Mouse (Mus musculus) erythroblast, embryonic 14.5 days (primary cell): ENCODE results near the gene Gm14308. TPM values are rescaled to one million over a fixed set of nuclear protein-coding genes. Genes with fewer than 3 reads are reported as not detected.
"Not testable (repeated sequence)": the region's sequence is repeated elsewhere in the genome, so short reads cannot be mapped to it uniquely, and the experiment has no call there.

Experiments used
- H3K27me3 ChIP-seq: 2 replicates; pipeline ENCODE4 v1.6.1; 2012; ENCODE audit warnings: inconsistent platforms; ENCODE audit not compliant: control insufficient read depth
- H3K36me3 ChIP-seq: 2 replicates; pipeline ENCODE4 v1.6.1; 2012; ENCODE audit warnings: mild to moderate bottlenecking, inconsistent platforms; ENCODE audit not compliant: control insufficient read depth
- H3K4me1 ChIP-seq: 2 replicates; pipeline ENCODE4 v1.6.1; 2012; ENCODE audit warnings: inconsistent platforms; ENCODE audit not compliant: control insufficient read depth
- H3K4me3 ChIP-seq: replicated peaks from 2 replicates; pipeline ENCODE3; 2012; ENCODE audit warnings: moderate library complexity, mild to moderate bottlenecking, inconsistent platforms
- H3K9me3 ChIP-seq: 2 replicates; pipeline ENCODE4 v1.6.1; 2012; ENCODE audit warnings: low read length, inconsistent platforms, mixed read lengths; ENCODE audit not compliant: control insufficient read depth
- polyA plus RNA-seq: library from polyadenylated mRNA; stranded (reverse); fragments of >175 nt; gene quantifications from 2 replicates; pipeline ENCODE4 v1.2.3, GENCODE M21; 2012

Gene Gm14308
- polyA plus RNA-seq: 0.04 TPM in 1 of 2 replicates, not detected in the other

DNA sequence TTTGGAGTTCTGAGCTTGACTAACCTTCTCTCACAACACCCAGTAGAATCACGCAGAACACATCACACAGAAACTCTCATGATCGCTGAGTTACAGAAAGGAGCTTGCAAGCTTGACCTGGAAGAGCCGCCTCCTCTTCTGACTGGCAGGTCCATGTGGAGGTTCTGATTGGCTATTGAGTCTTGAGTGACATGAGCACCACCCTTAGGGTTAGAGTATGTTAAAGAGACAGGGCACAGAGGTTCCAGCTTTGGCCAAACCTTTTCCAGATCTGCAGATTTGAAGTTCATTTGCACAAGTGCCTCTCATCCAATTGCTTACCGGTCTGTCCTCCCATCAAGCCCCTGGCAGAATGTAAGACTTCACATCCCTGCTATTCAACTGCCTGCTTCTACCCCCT is at the start of gene Gm14308:
Gm14308 (minus strand) TSS at position 101 of the 400 bp plus-strand sequence.
- not testable (repeated sequence) for H3K27me3 ChIP-seq, H3K9me3 ChIP-seq, H3K4me1 ChIP-seq, H3K36me3 ChIP-seq, H3K4me3 ChIP-seq

DNA sequence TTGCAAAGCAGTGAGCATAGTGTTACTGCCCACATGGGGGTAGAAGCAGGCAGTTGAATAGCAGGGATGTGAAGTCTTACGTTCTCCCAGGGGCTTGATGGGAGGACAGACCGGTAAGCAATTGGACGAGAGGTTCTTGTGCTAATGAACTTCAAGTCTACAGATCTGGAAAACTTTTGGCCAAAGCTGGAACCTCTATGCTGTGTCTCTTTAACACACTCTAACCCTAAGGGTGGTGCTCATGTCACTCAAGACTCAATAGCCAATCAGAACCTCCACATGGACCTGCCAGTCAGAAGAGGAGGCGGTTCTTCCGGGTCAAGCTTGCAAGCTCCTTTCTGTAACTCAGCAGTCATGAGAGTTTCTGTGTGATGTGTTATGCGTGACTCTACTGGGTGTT is 34.1 kb upstream of the Gm14308 start, which contains the start of gene Zfp973:
Zfp973 (plus strand) TSS at position 301 of the 400 bp plus-strand sequence.
- H3K4me1 ChIP-seq, H3K36me3 ChIP-seq, H3K9me3 ChIP-seq, H3K4me3 ChIP-seq, H3K27me3 ChIP-seq: not testable (repeated sequence)

Other genes starting within 250 kb of the Gm14308 start
- gene Gm14435, start 212.8 kb downstream of the Gm14308 start, polyA plus RNA-seq: not detected in 2 replicates
- 0.04 TPM in 1 of 2 replicates, not detected in the other for gene Gm14434, start 149.6 kb downstream of the Gm14308 start, polyA plus RNA-seq
- not detected in 2 replicates for gene Zfp967, start 115.3 kb downstream of the Gm14308 start, polyA plus RNA-seq
- not detected in 2 replicates for gene Zfp973, start 34.2 kb upstream of the Gm14308 start, polyA plus RNA-seq
- 0.03 and 0.07 TPM in 2 replicates for gene Gm14305, start 72.0 kb upstream of the Gm14308 start, polyA plus RNA-seq
- not detected in 2 replicates for gene Gm14295, start 162.3 kb upstream of the Gm14308 start, polyA plus RNA-seq
- gene Gm14408, start 194.8 kb upstream of the Gm14308 start, polyA plus RNA-seq: not detected in 2 replicates